Mouse (Mus musculus): ENCODE data around the gene Rab1a.

DNA sequence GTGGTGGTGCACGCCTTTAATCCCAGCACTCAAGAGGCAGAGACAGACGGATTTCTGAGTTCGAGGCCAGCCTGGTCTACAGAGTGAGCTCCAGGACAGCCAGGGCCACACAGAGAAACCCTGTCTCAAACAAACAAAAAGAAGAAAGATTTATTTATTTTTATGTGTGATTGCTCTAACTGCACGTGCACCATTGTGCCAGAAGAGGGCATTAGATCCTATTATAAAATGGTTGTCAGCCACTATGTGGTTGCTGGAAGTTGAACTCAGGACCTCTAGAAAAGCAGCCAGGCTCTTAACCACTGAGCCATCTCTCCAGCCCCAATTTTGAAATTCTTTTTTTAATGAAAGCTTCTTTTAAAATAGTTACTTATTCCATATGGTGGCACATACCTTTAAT lies 15.2 kb downstream of the Rab1a start:
- TF ChIP-seq CTCF (IDR thresholded peaks at IDR 0.05; ENCODE audit: control insufficient read depth, insufficient read depth, insufficient read length), result no peak
- no peak for TF ChIP-seq USF1 (IDR thresholded peaks at IDR 0.05; ENCODE audit: low read depth)
- no peak for TF ChIP-seq MYOD1 (IDR thresholded peaks at IDR 0.05; ENCODE audit: control insufficient read depth, insufficient read length, low read depth)
- TF ChIP-seq MYOG (IDR thresholded peaks at IDR 0.05; ENCODE audit: control insufficient read depth, extremely low read depth, insufficient read length), result no peak
- no peak for TF ChIP-seq MAX (IDR thresholded peaks at IDR 0.05)
- no peak for TF ChIP-seq FOSL1 (IDR thresholded peaks at IDR 0.05; ENCODE audit: insufficient read depth, low read length, poor library complexity, severe bottlenecking)
- TF ChIP-seq CEBPB (IDR thresholded peaks at IDR 0.05; ENCODE audit: low read depth), result no peak
